Mouse (Mus musculus): ENCODE data around the gene Kctd11. TPM values are rescaled to one million over a fixed set of nuclear protein-coding genes. Genes with fewer than 3 reads are reported as not detected.
A peak's percentile ranks its signal among the peaks of the same experiment; 100 is the strongest.
"Not testable (repeated sequence)": the region's sequence is repeated elsewhere in the genome, so short reads cannot be mapped to it uniquely, and the experiment has no call there.

The Kctd11 gene
- polyA plus RNA-seq, 1 experiment from 2014 or later = 2.2 TPM

- not testable (repeated sequence) for H3K9ac ChIP-seq (ENCODE audit: low read depth, low read length); H3K27ac ChIP-seq (ENCODE audit: low read depth, low read length); H3K27me3 ChIP-seq (replicated peaks; ENCODE audit: control insufficient read depth, insufficient read depth, low read length); H3K4me3 ChIP-seq (ENCODE audit: low read length); ATAC-seq; H3K4me2 ChIP-seq (ENCODE audit: low read length); H3K9me3 ChIP-seq (ENCODE audit: control insufficient read depth, low read length); H3K36me3 ChIP-seq (ENCODE audit: control insufficient read depth, insufficient read depth, low read length); H3K4me1 ChIP-seq (ENCODE audit: control insufficient read depth, insufficient read depth, low read depth, low read length)
- WGBS = 74% methylated on average over 3 of the region's 3 CpGs
Observed at GRCm38 (mm10) chr11:69863729-69864128, 17.5 kb downstream of the Kctd11 start.

GRCm38 (mm10) chr11:69858113-69858998 is 22.9 kb downstream of the Kctd11 start, which contains the start of gene Tnk1:
TSS of gene Tnk1 (minus strand) at chr11:69858730.
- Histone ChIP-seq H3K4me2 (ENCODE audit: low read length) (no peak within 1 kb of the TSS), H3K27ac (ENCODE audit: low read depth, low read length) (no peak within 1 kb of the TSS), H3K4me3 (ENCODE audit: low read length) (no peak within 1 kb of the TSS), H3K9ac (ENCODE audit: low read depth, low read length) (no peak within 1 kb of the TSS), H3K4me1 (ENCODE audit: control insufficient read depth, insufficient read depth, low read depth, low read length) (no peaks in the 10 kb centered on the region), H3K9me3 (ENCODE audit: control insufficient read depth, low read length) (no peaks in the 10 kb centered on the region), H3K36me3 (ENCODE audit: control insufficient read depth, insufficient read depth, low read length) (no peaks in the 10 kb centered on the region), H3K27me3 (replicated peaks; ENCODE audit: control insufficient read depth, insufficient read depth, low read length) (0 out of 2 replicates have a peak, but pooled peaks cover 6% of the 10 kb centered on the region)
- no peak for ATAC-seq
- WGBS = 24% methylated on average over 30 of the region's 30 CpGs

- no peak overlapping the region for H3K4me3 ChIP-seq (ENCODE audit: low read length)
- 18% methylated on average over 16 of the region's 16 CpGs for WGBS
- no peak overlapping the region for H3K9ac ChIP-seq (ENCODE audit: low read depth, low read length)
- no peak overlapping the region for H3K27ac ChIP-seq (ENCODE audit: low read depth, low read length)
- no peaks in the 10 kb centered on the region for H3K4me1 ChIP-seq (ENCODE audit: control insufficient read depth, insufficient read depth, low read depth, low read length)
- no peak overlapping the region for H3K4me2 ChIP-seq (ENCODE audit: low read length)
- peaks cover 10% of the 10 kb centered on the region; the same call in 1 of the 2 replicates for H3K36me3 ChIP-seq (ENCODE audit: control insufficient read depth, insufficient read depth, low read length)
- H3K27me3 ChIP-seq (replicated peaks; ENCODE audit: control insufficient read depth, insufficient read depth, low read length) = 0 out of 2 replicates have a peak, but pooled peaks cover 6% of the 10 kb centered on the region
- ATAC-seq = peak; percentile 40; the same call in 1 of the 2 replicates
- no peaks in the 10 kb centered on the region for H3K9me3 ChIP-seq (ENCODE audit: control insufficient read depth, low read length)
Observed at GRCm38 (mm10) chr11:69855347-69855746, 25.9 kb downstream of the Kctd11 start.

GRCm38 (mm10) chr11:69854680-69855079 is 26.5 kb downstream of the Kctd11 start:
- ATAC-seq = no peak
- no peak overlapping the region for H3K4me3 ChIP-seq (ENCODE audit: low read length)
- H3K9me3 ChIP-seq (ENCODE audit: control insufficient read depth, low read length) = no peaks in the 10 kb centered on the region
- H3K9ac ChIP-seq (ENCODE audit: low read depth, low read length) = no peak overlapping the region
- no peak overlapping the region for H3K27ac ChIP-seq (ENCODE audit: low read depth, low read length)
- H3K4me1 ChIP-seq (ENCODE audit: control insufficient read depth, insufficient read depth, low read depth, low read length) = no peaks in the 10 kb centered on the region
- H3K36me3 ChIP-seq (ENCODE audit: control insufficient read depth, insufficient read depth, low read length) = peaks cover 17% of the 10 kb centered on the region
- 87% methylated on average over 10 of the region's 10 CpGs for WGBS
- no peak overlapping the region for H3K4me2 ChIP-seq (ENCODE audit: low read length)
- H3K27me3 ChIP-seq (replicated peaks; ENCODE audit: control insufficient read depth, insufficient read depth, low read length) = 0 out of 2 replicates have a peak, but pooled peaks cover 6% of the 10 kb centered on the region

GRCm38 (mm10) chr11:69853994-69854393 is 27.2 kb downstream of the Kctd11 start:
- Histone ChIP-seq H3K4me1 (ENCODE audit: control insufficient read depth, insufficient read depth, low read depth, low read length) (no peaks in the 10 kb centered on the region), H3K4me3 (ENCODE audit: low read length) (no peak overlapping the region), H3K27me3 (replicated peaks; ENCODE audit: control insufficient read depth, insufficient read depth, low read length) (0 out of 2 replicates have a peak, but pooled peaks cover 3% of the 10 kb centered on the region), H3K27ac (ENCODE audit: low read depth, low read length) (no peak overlapping the region), H3K9me3 (ENCODE audit: control insufficient read depth, low read length) (no peaks in the 10 kb centered on the region), H3K9ac (ENCODE audit: low read depth, low read length) (no peak overlapping the region), H3K36me3 (ENCODE audit: control insufficient read depth, insufficient read depth, low read length) (peaks cover 17% of the 10 kb centered on the region), H3K4me2 (ENCODE audit: low read length) (no peak overlapping the region)
- 65% methylated on average over 7 of the region's 7 CpGs for WGBS
- ATAC-seq = no peak

- Histone ChIP-seq H3K27ac (ENCODE audit: low read depth, low read length) (no peak overlapping the region), H3K9me3 (ENCODE audit: control insufficient read depth, low read length) (no peaks in the 10 kb centered on the region), H3K9ac (ENCODE audit: low read depth, low read length) (no peak overlapping the region), H3K4me1 (ENCODE audit: control insufficient read depth, insufficient read depth, low read depth, low read length) (peaks cover 13% of the 10 kb centered on the region), H3K4me3 (ENCODE audit: low read length) (no peak overlapping the region), H3K4me2 (ENCODE audit: low read length) (no peak overlapping the region), H3K36me3 (ENCODE audit: control insufficient read depth, insufficient read depth, low read length) (peaks cover 20% of the 10 kb centered on the region), H3K27me3 (replicated peaks; ENCODE audit: control insufficient read depth, insufficient read depth, low read length) (no peaks in the 10 kb centered on the region)
- 69% methylated on average over 8 of the region's 8 CpGs for WGBS
- no peak for ATAC-seq
Observed at GRCm38 (mm10) chr11:69850754-69851153, 30.5 kb downstream of the Kctd11 start.

- Histone ChIP-seq H3K9ac (ENCODE audit: low read depth, low read length) (no peak overlapping the region), H3K4me2 (ENCODE audit: low read length) (no peak overlapping the region), H3K27ac (ENCODE audit: low read depth, low read length) (no peak overlapping the region), H3K4me1 (ENCODE audit: control insufficient read depth, insufficient read depth, low read depth, low read length) (peaks cover 18% of the 10 kb centered on the region), H3K9me3 (ENCODE audit: control insufficient read depth, low read length) (no peaks in the 10 kb centered on the region), H3K36me3 (ENCODE audit: control insufficient read depth, insufficient read depth, low read length) (peaks cover 20% of the 10 kb centered on the region), H3K27me3 (replicated peaks; ENCODE audit: control insufficient read depth, insufficient read depth, low read length) (no peaks in the 10 kb centered on the region), H3K4me3 (ENCODE audit: low read length) (no peak overlapping the region)
- ATAC-seq = no peak
- WGBS = 94% methylated on average over 15 of the region's 15 CpGs
Observed at GRCm38 (mm10) chr11:69849884-69850283, 31.3 kb downstream of the Kctd11 start.

- Histone ChIP-seq H3K4me1 (ENCODE audit: control insufficient read depth, insufficient read depth, low read depth, low read length) (peaks cover 18% of the 10 kb centered on the region), H3K4me3 (ENCODE audit: low read length) (no peak overlapping the region), H3K9me3 (ENCODE audit: control insufficient read depth, low read length) (no peaks in the 10 kb centered on the region), H3K4me2 (ENCODE audit: low read length) (no peak overlapping the region), H3K27me3 (replicated peaks; ENCODE audit: control insufficient read depth, insufficient read depth, low read length) (no peaks in the 10 kb centered on the region), H3K9ac (ENCODE audit: low read depth, low read length) (no peak overlapping the region), H3K27ac (ENCODE audit: low read depth, low read length) (no peak overlapping the region), H3K36me3 (ENCODE audit: control insufficient read depth, insufficient read depth, low read length) (peaks cover 20% of the 10 kb centered on the region)
- ATAC-seq = no peak
- 89% methylated on average over 9 of the region's 9 CpGs for WGBS
Observed at GRCm38 (mm10) chr11:69849128-69849527, 32.1 kb downstream of the Kctd11 start.

GRCm38 (mm10) chr11:69848021-69848420 is 33.2 kb downstream of the Kctd11 start:
- H3K36me3 ChIP-seq (ENCODE audit: control insufficient read depth, insufficient read depth, low read length) = peaks cover 20% of the 10 kb centered on the region
- peak overlapping the region; percentile 97 for H3K4me2 ChIP-seq (ENCODE audit: low read length)
- H3K27ac ChIP-seq (ENCODE audit: low read depth, low read length) = no peak overlapping the region
- peak overlapping the region; percentile 72 for H3K4me3 ChIP-seq (ENCODE audit: low read length)
- peaks cover 18% of the 10 kb centered on the region for H3K4me1 ChIP-seq (ENCODE audit: control insufficient read depth, insufficient read depth, low read depth, low read length)
- WGBS = 94% methylated on average over 6 of the region's 6 CpGs
- H3K27me3 ChIP-seq (replicated peaks; ENCODE audit: control insufficient read depth, insufficient read depth, low read length) = no peaks in the 10 kb centered on the region
- peak overlapping the region; percentile 86 for H3K9ac ChIP-seq (ENCODE audit: low read depth, low read length)
- no peak for ATAC-seq
- H3K9me3 ChIP-seq (ENCODE audit: control insufficient read depth, low read length) = no peaks in the 10 kb centered on the region
